Mouse (Mus musculus): ENCODE measurements at regions not wholly inside any gene's neighbourhood (a gene's known extent, or its start where the extent isn't known, plus 50 kb on each side); places are given as distances from the start of the nearest gene placed in this dataset.
A peak's percentile ranks its signal among the peaks of the same experiment; 100 is the strongest.
"Not testable (repeated sequence)": the region's sequence is repeated elsewhere in the genome, so short reads cannot be mapped to it uniquely, and the experiment has no call there.

GRCm38 (mm10) chr2:109402556-109402955 lies 122.0 kb upstream of the Mettl15 start:
- no peak for DNase-seq

GRCm38 (mm10) chr2:109404262-109404661 lies 123.7 kb upstream of the Mettl15 start:
- no peak for DNase-seq

GRCm38 (mm10) chr2:109406591-109407079 lies 126.1 kb upstream of the Mettl15 start:
- DNase-seq = no peak

- DNase-seq = no peak
Measured at GRCm38 (mm10) chr2:109420098-109420497, 139.6 kb upstream of the Mettl15 start.

GRCm38 (mm10) chr2:109431183-109431582 lies 150.6 kb upstream of the Mettl15 start:
- DNase-seq = no peak

GRCm38 (mm10) chr2:109442551-109443120 lies 162.1 kb upstream of the Mettl15 start:
- DNase-seq = no peak

GRCm38 (mm10) chr2:109443521-109444066 lies 163.0 kb upstream of the Mettl15 start:
- no peak for DNase-seq

GRCm38 (mm10) chr2:109462246-109462645 lies 181.7 kb upstream of the Mettl15 start:
- not testable (repeated sequence) for DNase-seq

GRCm38 (mm10) chr2:109484306-109484705 lies 190.2 kb upstream of the Bdnf start:
- DNase-seq = no peak

GRCm38 (mm10) chr2:109487591-109487990 lies 186.9 kb upstream of the Bdnf start:
- no peak for DNase-seq

- no peak for DNase-seq
Measured at GRCm38 (mm10) chr2:109502186-109502585, 172.3 kb upstream of the Bdnf start.

GRCm38 (mm10) chr2:109504906-109505305 lies 169.6 kb upstream of the Bdnf start:
- no peak for DNase-seq

GRCm38 (mm10) chr2:109510070-109510979 lies 164.2 kb upstream of the Bdnf start:
- DNase-seq = no peak

- DNase-seq = no peak
Measured at GRCm38 (mm10) chr2:109511142-109511541, 163.4 kb upstream of the Bdnf start.

- DNase-seq = no peak
Measured at GRCm38 (mm10) chr2:109519261-109519660, 155.2 kb upstream of the Bdnf start.

- no peak for DNase-seq
Measured at GRCm38 (mm10) chr2:109520471-109520870, 154.0 kb upstream of the Bdnf start.

GRCm38 (mm10) chr2:109539519-109539918 lies 135.0 kb upstream of the Bdnf start:
- DNase-seq = no peak

- no peak for DNase-seq
Measured at GRCm38 (mm10) chr2:109546486-109547115, 127.9 kb upstream of the Bdnf start.

GRCm38 (mm10) chr2:109554644-109555043 lies 119.9 kb upstream of the Bdnf start:
- no peak for DNase-seq

- no peak for DNase-seq
Measured at GRCm38 (mm10) chr2:109559088-109560030, 115.1 kb upstream of the Bdnf start.

- DNase-seq = peak; percentile 18
Measured at GRCm38 (mm10) chr2:109562996-109563395, 111.5 kb upstream of the Bdnf start.

- no peak for DNase-seq
Measured at GRCm38 (mm10) chr2:109576946-109577345, 97.6 kb upstream of the Bdnf start.
